9 mouse cellular contexts compared by ENCODE assay signal in the genomic region with DNA sequence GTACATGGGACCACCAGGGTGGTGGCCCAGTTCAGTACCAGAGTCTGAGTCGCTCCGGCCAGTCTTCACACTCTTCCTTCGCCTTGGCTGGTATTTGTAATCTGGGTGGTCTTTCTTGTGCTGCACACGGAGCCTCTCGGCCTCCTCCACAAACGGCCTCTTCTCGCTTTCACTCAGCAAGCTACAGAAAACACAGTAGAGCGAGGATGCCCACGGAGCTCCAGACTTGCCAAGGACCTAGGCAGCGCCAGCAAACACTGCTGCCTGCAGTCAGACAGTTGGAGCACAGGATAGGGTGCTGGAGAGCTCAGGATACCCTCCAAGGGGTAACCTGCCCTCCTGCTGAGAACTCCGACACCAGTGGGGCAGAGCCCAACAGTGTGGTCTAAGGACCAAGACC. TPM values are rescaled to one million over a fixed set of nuclear protein-coding genes. Genes with fewer than 3 reads are reported as not detected.
A peak's percentile ranks its signal among the peaks of the same experiment; 100 is the strongest.
DNase-seq lines count a peak whose midpoint lies in the region; ATAC-seq and TF ChIP-seq lines count a peak whose summit lies in the region.
"Had no signal": no experiment of that assay in that cellular context is flagged by ENCODE, and none has a peak within 500 bp of the region (broad histone marks: within the 10 kb centered on the region; RNA-seq: fewer than 3 reads in every experiment).

No protein-coding gene starts in this region.

- peak overlapping the region; percentile 23 for H3K4me3 ChIP-seq in intestine, embryonic 14.5 days (ENCODE audit: low read depth, low read length)
- H3K4me3 ChIP-seq in intestine, postnatal 0 days (ENCODE audit: low read depth, low read length): no peak overlapping the region
- peak overlapping the region; percentile 69 for H3K4me3 ChIP-seq in cortical plate, adult 2 months (ENCODE audit: insufficient read depth, low read length)
- H3K4me3 ChIP-seq in forebrain, embryonic 16.5 days (replicated peaks; ENCODE audit: low read length): peak overlapping the region; percentile 60
- peak overlapping the region; percentile 42 for H3K4me3 ChIP-seq in midbrain, embryonic 14.5 days (replicated peaks; ENCODE audit: low read depth, low read length)

- H3K4me1 ChIP-seq in intestine, embryonic 14.5 days (replicated peaks; ENCODE audit: control insufficient read depth, insufficient read depth, low read length): peaks cover 6% of the 10 kb centered on the region
- H3K4me1 ChIP-seq in intestine, postnatal 0 days (replicated peaks; ENCODE audit: control insufficient read depth, insufficient read depth, low read length): no peaks in the 10 kb centered on the region
- H3K4me1 ChIP-seq in cortical plate, adult 2 months (ENCODE audit: control insufficient read depth, insufficient read depth, low read length): peaks cover 4% of the 10 kb centered on the region; the same call in 1 of the 2 replicates
- H3K4me1 ChIP-seq in forebrain, embryonic 16.5 days (replicated peaks; ENCODE audit: control insufficient read depth, insufficient read depth, low read length): peaks cover 58% of the 10 kb centered on the region
- H3K4me1 ChIP-seq in midbrain, embryonic 14.5 days (ENCODE audit: control insufficient read depth, insufficient read depth, low read length): peaks cover 29% of the 10 kb centered on the region

- TF ChIP-seq CTCF in intestine, postnatal 0 days (IDR thresholded peaks at IDR 0.05; ENCODE audit: low read depth): no peak
- no peak for TF ChIP-seq CTCF in cortical plate, adult 2 months (IDR thresholded peaks at IDR 0.05; ENCODE audit: extremely low read depth, insufficient read depth, low read length)

- ATAC-seq in intestine, embryonic 14.5 days (replicated peaks; ENCODE audit: low FRiP score, low TSS enrichment, low read depth): no peak
- no peak for ATAC-seq in intestine, postnatal 0 days
- no peak for ATAC-seq in forebrain, embryonic 16.5 days
- no peak for ATAC-seq in midbrain, embryonic 14.5 days (ENCODE audit: low FRiP score, low TSS enrichment)

- 0 out of 2 replicates have a peak overlapping the region, but pooled peaks have one; percentile 5 for H3K4me2 ChIP-seq in intestine, embryonic 14.5 days (ENCODE audit: low read length)
- no peak overlapping the region for H3K4me2 ChIP-seq in intestine, postnatal 0 days (replicated peaks; ENCODE audit: low read depth)
- peak overlapping the region; percentile 97 for H3K4me2 ChIP-seq in forebrain, embryonic 16.5 days (ENCODE audit: low read length)
- H3K4me2 ChIP-seq in midbrain, embryonic 14.5 days (ENCODE audit: low read length): peak overlapping the region; percentile 87

- DNase-seq in intestine, embryonic 14.5 days (ENCODE audit: low spot score): no peak
- no peak for DNase-seq in midbrain, embryonic 14.5 days
- no peak for DNase-seq in ovary, postnatal 10 days (ENCODE audit: low spot score)
- DNase-seq in gastrocnemius, postnatal 25 days: no peak
- no peak for DNase-seq in gastrocnemius, adult 8-10 months (ENCODE audit: low spot score in 2 of 2)
- DNase-seq: adrenal gland, postnatal 10 days had no signal

- H3K27me3 ChIP-seq in intestine, embryonic 14.5 days (replicated peaks; ENCODE audit: control insufficient read depth, insufficient read depth, low read length): peaks cover 18% of the 10 kb centered on the region
- H3K27me3 ChIP-seq in intestine, postnatal 0 days (replicated peaks; ENCODE audit: control insufficient read depth, insufficient read depth, low read length): peaks cover 44% of the 10 kb centered on the region
- H3K27me3 ChIP-seq in forebrain, embryonic 16.5 days (replicated peaks; ENCODE audit: control insufficient read depth, insufficient read depth, low read length): peaks cover 9% of the 10 kb centered on the region
- peaks cover 40% of the 10 kb centered on the region for H3K27me3 ChIP-seq in midbrain, embryonic 14.5 days (ENCODE audit: control insufficient read depth, insufficient read depth, low read length)

- WGBS in intestine, embryonic 14.5 days: 73% methylated on average over 11 of the region's 11 CpGs
- 88% methylated on average over 11 of the region's 11 CpGs for WGBS in intestine, postnatal 0 days
- WGBS in forebrain, embryonic 16.5 days: 29% methylated on average over 11 of the region's 11 CpGs
- WGBS in midbrain, embryonic 14.5 days: 74% methylated on average over 11 of the region's 11 CpGs

- H3K9me3 ChIP-seq in intestine, embryonic 14.5 days (ENCODE audit: control insufficient read depth, low read length): no peaks in the 10 kb centered on the region
- no peaks in the 10 kb centered on the region for H3K9me3 ChIP-seq in intestine, postnatal 0 days (ENCODE audit: control insufficient read depth)
- H3K9me3 ChIP-seq in forebrain, embryonic 16.5 days (ENCODE audit: control insufficient read depth, low read length): no peaks in the 10 kb centered on the region
- H3K9me3 ChIP-seq in midbrain, embryonic 14.5 days (ENCODE audit: control insufficient read depth, low read length): no peaks in the 10 kb centered on the region

- H3K36me3 ChIP-seq in intestine, embryonic 14.5 days (ENCODE audit: control insufficient read depth, insufficient read depth, low read length): no peaks in the 10 kb centered on the region
- no peaks in the 10 kb centered on the region for H3K36me3 ChIP-seq in intestine, postnatal 0 days (ENCODE audit: control insufficient read depth, insufficient read depth)
- no peaks in the 10 kb centered on the region for H3K36me3 ChIP-seq in forebrain, embryonic 16.5 days (ENCODE audit: control insufficient read depth, insufficient read depth)
- H3K36me3 ChIP-seq in midbrain, embryonic 14.5 days (ENCODE audit: control insufficient read depth, insufficient read depth, low read length): no peaks in the 10 kb centered on the region

- H3K9ac ChIP-seq in intestine, embryonic 14.5 days (ENCODE audit: low read length): no peak overlapping the region
- H3K9ac ChIP-seq in intestine, postnatal 0 days (ENCODE audit: low read depth, low read length): no peak overlapping the region
- peak overlapping the region; percentile 58 for H3K9ac ChIP-seq in forebrain, embryonic 16.5 days (replicated peaks; ENCODE audit: low read depth, low read length)
- H3K9ac ChIP-seq in midbrain, embryonic 14.5 days (replicated peaks; ENCODE audit: low read length): no peak overlapping the region; the same call in 1 of the 2 replicates

- 0 out of 2 replicates have a peak, but pooled peaks have one; percentile 16 for TF ChIP-seq POLR2A in cortical plate, adult 2 months (IDR thresholded peaks at IDR 0.05; ENCODE audit: extremely low read depth, insufficient read depth, low read length)

- no peak overlapping the region for H3K27ac ChIP-seq in intestine, embryonic 14.5 days (ENCODE audit: low read depth)
- no peak overlapping the region for H3K27ac ChIP-seq in intestine, postnatal 0 days (ENCODE audit: low read depth, low read length)
- peak overlapping the region; percentile 84 for H3K27ac ChIP-seq in cortical plate, adult 2 months (ENCODE audit: insufficient read depth, low read length)
- H3K27ac ChIP-seq in forebrain, embryonic 16.5 days (ENCODE audit: low read length): peak overlapping the region; percentile 49
- H3K27ac ChIP-seq in midbrain, embryonic 14.5 days (replicated peaks; ENCODE audit: low read depth, low read length): no peak overlapping the region

RNA-seq across cellular contexts. Expression of a gene that starts 1.6 kb away (rescaled TPM):
- 9.1 and 9.4 TPM in 2 replicates for polyA plus RNA-seq in intestine, embryonic 14.5 days (2014; fragmentation: Nextera tagmentation; extraction: Ambion mirVana)
- polyA plus RNA-seq in intestine, postnatal 0 days (2015; fragmentation: Nextera tagmentation; extraction: Ambion mirVana): 1.7 and 2.5 TPM in 2 replicates
- 42.5 and 51.6 TPM in 2 replicates for polyA plus RNA-seq in cortical plate, adult 2 months (2012; rRNA removed)
- 26.1 and 26.8 TPM in 2 replicates for polyA plus RNA-seq in forebrain, embryonic 16.5 days (2015; fragmentation: Nextera tagmentation; extraction: Ambion mirVana)
- 8.0 and 13.5 TPM in 2 replicates for polyA plus RNA-seq in midbrain, embryonic 14.5 days (2014; fragmentation: Nextera tagmentation; extraction: Ambion mirVana)
- 1 to 10 TPM; 1.4 to 2.3 TPM for total RNA-seq in gastrocnemius, postnatal 25 days (2021)
- total RNA-seq in gastrocnemius, adult 8-10 months (2022): under 1 TPM; 0.19 to 0.76 (median 0.70) TPM

RNA-seq across cellular contexts. Expression of a gene that starts 10.0 kb away (rescaled TPM):
- 31.3 and 33.5 TPM in 2 replicates for polyA plus RNA-seq in intestine, embryonic 14.5 days (2014; fragmentation: Nextera tagmentation; extraction: Ambion mirVana)
- polyA plus RNA-seq in intestine, postnatal 0 days (2015; fragmentation: Nextera tagmentation; extraction: Ambion mirVana): 16.1 and 16.5 TPM in 2 replicates
- polyA plus RNA-seq in cortical plate, adult 2 months (2012; rRNA removed): 17.2 and 17.9 TPM in 2 replicates
- 18.3 and 19.4 TPM in 2 replicates for polyA plus RNA-seq in forebrain, embryonic 16.5 days (2015; fragmentation: Nextera tagmentation; extraction: Ambion mirVana)
- 19.5 and 20.8 TPM in 2 replicates for polyA plus RNA-seq in midbrain, embryonic 14.5 days (2014; fragmentation: Nextera tagmentation; extraction: Ambion mirVana)
- 10 to 100 TPM; 11.6 to 16.6 TPM for total RNA-seq in gastrocnemius, postnatal 25 days (2021)
- total RNA-seq in gastrocnemius, adult 8-10 months (2022): 10 to 100 TPM; 10.4 to 14.1 (median 10.8) TPM

Comparison
In these comparisons a context has a peak if more than half of its experiments do, and no peak if none do; other contexts are left out.
1. H3K27ac ChIP-seq: peak in cortical plate, adult 2 months (single experiment) and forebrain, embryonic 16.5 days (single experiment); none in intestine, embryonic 14.5 days (single experiment), intestine, postnatal 0 days (single experiment) and midbrain, embryonic 14.5 days (single experiment).